Mouse (Mus musculus) cerebellum, adult 11 months (tissue): ENCODE results near the gene Rab11fip2.
A peak's percentile ranks its signal among the peaks of the same experiment; 100 is the strongest.

Source experiments
- DNase-seq: peaks from one replicate; pipeline ENCODE4 v3.0.0; 2022

Rab11fip2 gene

GRCm38 (mm10) chr19:59943322-59943871, at the start of gene Rab11fip2:
Gene Rab11fip2, minus strand, starts transcription at chr19:59943654.
- peak; percentile 83 for DNase-seq

DNA sequence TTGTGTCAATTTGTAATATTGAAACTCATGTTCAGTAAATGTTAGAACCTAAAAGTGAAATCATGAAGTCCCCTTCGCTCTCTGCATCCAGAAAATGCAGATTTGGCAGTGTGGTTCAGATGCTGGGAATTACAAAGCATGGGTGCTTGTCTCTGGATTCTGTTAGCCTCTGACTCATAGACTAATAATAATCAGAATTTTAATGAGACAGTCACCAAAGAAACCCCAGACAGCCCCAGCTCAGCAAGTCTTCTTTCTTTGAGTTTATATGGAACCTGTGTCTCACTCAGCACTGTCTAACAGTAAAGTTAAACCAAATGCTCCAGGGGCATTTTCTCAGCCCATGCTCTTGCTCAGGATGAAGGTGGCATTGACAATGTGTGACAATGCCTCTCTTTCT, 38.1 kb upstream of the Rab11fip2 start:
- DNase-seq, result no peak

DNA sequence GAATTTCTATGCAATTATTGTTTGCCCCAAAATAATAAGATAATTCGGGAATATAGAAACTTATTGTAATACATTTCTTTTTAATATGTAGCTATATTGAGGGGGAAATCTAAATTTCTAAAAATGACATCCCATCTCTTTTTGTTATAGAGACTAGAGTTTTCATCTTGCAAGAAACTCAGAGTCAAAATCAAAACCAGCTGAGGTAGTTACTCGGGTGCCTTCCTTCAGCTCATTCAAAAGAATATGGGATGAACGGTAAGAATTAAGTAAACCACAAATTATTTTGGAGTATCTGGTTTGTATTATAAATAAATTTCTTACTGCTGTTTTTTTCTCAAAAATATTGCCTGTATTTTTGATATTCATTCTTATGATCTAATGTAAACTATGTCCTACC, 11.5 kb upstream of the Rab11fip2 start:
- no peak for DNase-seq

- DNase-seq, result no peak
Measured at GRCm38 (mm10) chr19:59949731-59950130, 6.3 kb upstream of the Rab11fip2 start.

GRCm38 (mm10) chr19:59942716-59943321, 635 bp downstream of the Rab11fip2 start:
- no peak for DNase-seq

- no peak for DNase-seq
Measured at GRCm38 (mm10) chr19:59939711-59940110, 3.7 kb downstream of the Rab11fip2 start.

DNA sequence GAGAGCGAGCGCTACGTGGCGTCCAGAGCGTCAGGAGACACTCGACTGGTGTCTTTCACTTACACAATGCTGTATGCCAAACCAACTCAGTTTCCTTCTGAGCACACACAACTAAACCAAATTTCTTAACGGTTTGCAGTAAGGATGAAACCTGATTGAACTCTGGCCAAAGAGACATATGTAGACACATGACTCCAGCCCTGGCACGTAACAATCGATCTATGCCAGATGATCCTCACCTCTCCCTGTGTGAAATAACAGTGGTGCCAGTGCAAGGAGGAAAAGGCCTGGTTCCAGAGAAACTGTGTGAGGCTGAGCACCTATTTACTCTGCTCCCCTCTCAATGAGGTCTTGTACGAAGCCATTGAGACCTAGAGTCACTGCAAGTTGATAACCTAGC, 11.4 kb downstream of the Rab11fip2 start:
- peak; percentile 17 for DNase-seq

GRCm38 (mm10) chr19:59928672-59929071, 14.8 kb downstream of the Rab11fip2 start:
- no peak for DNase-seq

DNA sequence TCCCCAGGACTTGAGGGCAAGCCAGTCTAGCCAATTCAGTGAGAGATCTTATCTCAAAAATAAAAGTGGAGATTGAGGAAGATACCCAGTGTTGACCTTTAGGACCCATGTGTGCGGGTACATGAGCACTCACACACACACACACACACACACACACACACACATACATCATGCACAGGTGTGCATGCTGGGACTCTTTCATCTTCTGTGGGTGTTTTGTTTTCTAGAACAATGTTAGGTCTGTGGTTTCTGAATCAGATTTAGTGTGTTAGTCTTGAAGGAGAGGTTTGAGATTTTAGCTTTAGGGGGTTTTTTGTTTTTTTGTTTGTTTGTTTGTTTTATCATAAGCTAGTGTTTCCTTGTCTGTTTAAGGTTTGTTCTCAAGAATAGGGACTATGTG, 17.3 kb downstream of the Rab11fip2 start:
- no peak for DNase-seq

- no peak for DNase-seq
Measured at GRCm38 (mm10) chr19:59920846-59921245, 22.6 kb downstream of the Rab11fip2 start.

DNA sequence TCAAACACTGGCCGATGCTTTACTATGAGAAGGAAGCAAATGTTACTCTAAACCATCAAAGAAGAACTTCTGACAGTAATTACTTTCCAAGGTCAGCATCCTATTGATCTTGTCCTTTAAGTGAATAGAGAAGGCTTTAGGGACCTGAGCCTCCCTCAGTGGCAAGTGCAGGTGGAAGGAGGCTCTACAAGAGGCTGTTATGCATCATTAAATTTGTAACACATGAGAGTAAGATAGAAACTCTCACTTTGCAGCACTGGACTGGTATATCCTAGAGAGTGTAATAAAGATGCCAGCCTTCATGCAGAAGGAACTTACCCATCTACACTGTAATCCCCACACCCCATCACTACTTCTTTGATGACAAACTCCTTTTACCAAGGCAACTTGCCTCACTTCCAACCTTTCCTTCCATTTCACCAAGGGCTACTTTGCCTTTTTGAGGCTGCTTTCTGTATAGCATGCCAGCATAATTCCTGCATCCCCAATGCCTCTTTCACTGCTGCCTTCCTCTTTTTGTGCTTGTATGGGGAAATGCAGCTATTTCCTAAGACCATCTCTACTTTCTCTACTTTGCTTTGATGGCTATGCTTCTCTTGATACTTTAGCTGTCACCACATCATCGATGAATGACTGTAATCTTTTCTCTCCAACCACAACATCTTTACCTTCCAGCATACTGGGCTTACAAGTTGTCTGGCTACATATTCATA, 25.4 kb downstream of the Rab11fip2 start:
- no peak for DNase-seq

DNA sequence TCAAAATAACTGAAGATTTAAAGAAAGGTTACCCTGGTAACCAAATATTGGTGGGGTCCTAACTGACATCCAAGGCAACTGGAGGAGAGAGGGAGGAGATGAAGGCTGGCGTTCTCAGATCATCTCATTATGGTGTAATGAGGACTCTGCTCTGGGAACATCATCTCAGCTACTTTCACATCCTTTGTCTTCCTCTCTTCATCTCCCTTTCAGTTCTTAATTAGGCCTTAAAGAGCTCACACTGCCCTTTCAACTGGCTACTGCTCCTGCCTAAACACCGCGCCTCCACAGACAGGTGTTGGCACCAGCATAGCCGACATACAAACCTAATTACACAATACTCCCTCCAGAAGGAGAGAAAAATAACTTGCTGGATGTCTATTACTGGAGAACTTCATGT, 31.9 kb downstream of the Rab11fip2 start:
- DNase-seq, result no peak

GRCm38 (mm10) chr19:59905296-59906081, 38.0 kb downstream of the Rab11fip2 start:
- no peak for DNase-seq

DNA sequence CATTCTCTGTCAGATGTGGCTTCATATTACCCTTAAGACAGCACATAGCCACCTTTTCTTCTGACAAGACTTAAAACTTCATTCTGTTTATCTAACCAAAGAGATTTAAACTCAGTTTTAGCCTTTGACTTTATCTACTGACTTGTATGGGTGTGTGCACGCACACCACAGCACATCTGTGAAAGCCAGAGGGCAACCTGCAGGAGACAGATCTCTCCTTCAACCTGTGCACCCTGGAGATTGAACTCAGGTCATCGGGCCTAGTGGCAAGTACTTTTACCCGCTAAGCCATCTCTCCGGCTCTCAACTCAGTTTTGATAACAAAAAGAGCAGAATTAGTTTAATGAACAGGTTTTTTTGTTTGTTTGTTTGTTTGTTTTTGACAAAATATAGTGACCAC, 43.5 kb downstream of the Rab11fip2 start:
- no peak for DNase-seq

- no peak for DNase-seq
Measured at GRCm38 (mm10) chr19:59898301-59898700, 45.2 kb downstream of the Rab11fip2 start.

DNA sequence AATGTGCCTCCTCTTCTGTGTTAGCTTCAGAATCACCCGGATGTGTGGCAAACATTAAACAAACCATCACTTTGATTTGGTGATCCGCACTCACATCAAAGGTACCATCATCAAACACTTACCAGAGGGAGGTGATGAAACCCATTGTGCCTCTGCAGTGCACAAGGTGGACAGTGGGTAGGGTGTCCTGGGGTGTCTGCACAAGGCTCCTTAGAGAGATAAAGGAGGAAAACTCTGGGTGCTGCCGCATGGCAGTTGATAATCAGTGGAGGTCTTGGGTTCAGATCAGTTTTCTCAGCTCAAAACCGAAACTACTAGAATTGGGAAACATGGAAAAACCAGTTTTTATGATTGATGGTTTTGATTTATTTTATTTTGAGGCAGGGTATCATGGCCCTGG, 54.1 kb downstream of the Rab11fip2 start:
- no peak for DNase-seq

DNA sequence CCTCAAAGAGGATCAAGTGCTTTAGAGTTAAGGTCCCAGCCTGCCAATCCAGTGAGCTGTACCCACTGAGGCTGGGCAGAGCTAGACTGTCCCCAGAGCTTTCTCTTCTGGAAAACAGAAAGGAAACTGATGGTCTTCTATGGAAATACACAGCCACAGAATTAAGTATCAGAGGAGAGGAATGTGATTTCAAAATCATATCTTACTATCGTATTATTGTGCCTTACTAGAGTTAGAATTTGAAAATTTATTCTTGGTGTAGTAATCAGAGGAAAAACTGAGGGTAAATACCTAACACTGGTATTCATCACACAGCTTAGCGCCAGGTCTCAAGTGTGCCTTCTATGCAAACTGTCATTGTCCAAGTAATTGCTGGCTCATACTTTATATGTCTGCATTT, 54.6 kb downstream of the Rab11fip2 start:
- no peak for DNase-seq

DNA sequence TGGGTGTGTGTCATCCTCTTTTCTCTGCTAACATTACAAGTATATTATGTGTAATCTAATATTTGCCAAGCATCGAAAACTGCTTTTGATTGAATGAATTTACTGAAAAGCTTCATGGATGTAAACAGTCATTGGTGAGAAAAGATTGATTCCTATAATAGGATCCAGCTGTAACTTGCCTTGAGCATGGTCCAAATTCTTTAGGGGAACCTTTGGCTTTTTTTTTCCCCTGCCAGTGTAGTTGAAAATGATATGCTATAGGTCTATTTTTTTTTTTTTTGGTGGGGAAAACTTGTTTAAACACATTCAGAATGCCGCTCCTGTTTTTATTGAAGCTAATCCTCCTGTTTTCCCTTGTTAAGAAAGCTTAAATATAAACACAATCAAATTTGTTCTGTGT, 55.6 kb downstream of the Rab11fip2 start:
- no peak for DNase-seq

GRCm38 (mm10) chr19:59885301-59885700, 58.2 kb downstream of the Rab11fip2 start:
- no peak for DNase-seq

GRCm38 (mm10) chr19:59877238-59877637, 66.2 kb downstream of the Rab11fip2 start:
- DNase-seq, result no peak

GRCm38 (mm10) chr19:59866666-59867065, 76.8 kb downstream of the Rab11fip2 start:
- DNase-seq, result no peak

- no peak for DNase-seq
Measured at GRCm38 (mm10) chr19:59862423-59862822, 81.0 kb downstream of the Rab11fip2 start.

DNA sequence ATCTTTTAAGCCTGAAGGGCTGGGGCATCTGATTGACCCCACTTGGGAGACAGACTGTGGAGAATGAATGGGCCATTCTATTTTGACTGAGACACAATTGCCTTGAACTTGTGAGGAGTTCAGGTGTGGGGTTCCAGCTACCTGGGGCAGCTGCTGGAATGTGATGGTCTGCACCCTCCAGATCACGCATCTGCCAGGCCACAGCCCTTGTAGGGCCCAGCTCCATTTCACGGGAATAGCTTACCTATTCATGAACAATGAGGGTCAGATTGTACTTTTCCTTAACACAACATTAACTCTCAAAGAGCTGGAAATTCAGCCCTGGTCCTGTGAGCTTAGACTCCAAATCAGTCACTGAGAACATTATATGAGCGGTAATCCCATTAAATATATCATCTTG, 82.7 kb downstream of the Rab11fip2 start:
- DNase-seq, result no peak

GRCm38 (mm10) chr19:59853061-59853460, 90.4 kb downstream of the Rab11fip2 start:
- DNase-seq, result no peak
